Mouse (Mus musculus): Measurements from ENCODE around the gene Med9. TPM values are rescaled to one million over a fixed set of nuclear protein-coding genes. Genes with fewer than 3 reads are reported as not detected.

The Med9 gene
- 10 to 100 TPM; 24.0 to 25.5 TPM for total RNA-seq (2021)
- 24.0 and 28.1 TPM in 2 replicates for polyA plus RNA-seq (2012; rRNA removed)
- long read RNA-seq, transcript Med9-201 (2 exons, 1,920 nt), result major isoform, 44 of 63 reads
- long read RNA-seq, partial matches to known transcripts, result 0 of 63 reads
- long read RNA-seq, other reads (novel, unspliced or antisense), result 19 of 63 reads

DNA sequence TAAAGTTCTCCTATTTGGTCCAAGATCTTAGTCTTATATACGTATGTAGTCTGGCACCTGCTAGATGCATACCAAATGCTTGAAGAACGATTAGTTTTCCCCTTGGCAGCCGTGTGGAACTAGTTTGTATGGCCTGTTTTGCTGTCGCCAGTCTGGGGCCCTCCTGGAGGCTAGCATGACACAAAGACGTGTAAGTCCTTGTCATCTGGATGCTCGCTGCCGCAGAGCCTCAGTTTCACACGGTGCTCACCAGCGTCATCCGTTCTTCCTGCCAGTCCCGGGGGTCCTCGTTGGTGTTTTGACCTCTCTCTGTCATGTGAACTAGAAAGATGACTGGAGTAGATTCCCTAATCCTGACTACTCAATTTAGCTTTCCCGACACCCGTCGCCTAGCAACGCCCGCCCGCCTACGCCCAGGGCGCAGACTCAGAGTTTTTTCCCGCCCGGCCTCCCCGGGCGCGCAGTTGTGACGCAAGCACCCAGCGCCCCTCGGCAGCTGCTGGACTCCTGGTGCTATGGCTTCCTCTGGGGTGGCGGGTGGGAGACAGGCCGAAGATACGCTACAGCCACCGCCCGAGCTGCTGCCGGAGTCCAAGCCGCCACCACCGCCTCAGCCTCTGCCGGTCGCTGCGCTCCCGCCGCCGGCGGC lies at the start of gene Med9:
TSS of gene Med9 (plus strand) at position 455 of the 649 bp plus-strand sequence.
- intact Hi-C loops (cut with DNase I), result loop anchor here (5.0 kb wide), 2 partner anchors 46 to 61 kb away; no protein-coding TSS in a partner anchor
- H3K9ac ChIP-seq (ENCODE audit: low read depth, low read length), result peak within 1 kb of the TSS; percentile 91
- H3K27ac ChIP-seq, result peak within 1 kb of the TSS; percentile 86
- WGBS, result 2% methylated on average over 43 of the region's 43 CpGs
- H3K36me3 ChIP-seq (ENCODE audit: control insufficient read depth, insufficient read depth, low read length), result no peaks in the 10 kb centered on the region
- H3K4me1 ChIP-seq (ENCODE audit: control insufficient read depth, insufficient read depth, low read length), result peaks cover 1% of the 10 kb centered on the region; the same call in 1 of the 2 replicates
- peak within 1 kb of the TSS; percentile 95 for H3K4me3 ChIP-seq
- H3K79me2 ChIP-seq (replicated peaks; ENCODE audit: control insufficient read depth, insufficient read depth, low read length), result 0 out of 2 replicates have a peak, but pooled peaks cover 2% of the 10 kb centered on the region
- peak; percentile 96 to 97 for DNase-seq
- no peaks in the 10 kb centered on the region for H3K27me3 ChIP-seq (ENCODE audit: control insufficient read depth, insufficient read depth, low read length)
- TF ChIP-seq CTCF (IDR thresholded peaks at IDR 0.05) (peak; percentile 41), EP300 (IDR thresholded peaks at IDR 0.05; ENCODE audit: insufficient read depth, low read depth, low read length) (peak; percentile 35; the same call in 1 of the 2 replicates), POLR2A (IDR thresholded peaks at IDR 0.05; ENCODE audit: insufficient read depth, low read depth, low read length) (peak; percentile 53; the same call in 1 of the 2 replicates)

DNA sequence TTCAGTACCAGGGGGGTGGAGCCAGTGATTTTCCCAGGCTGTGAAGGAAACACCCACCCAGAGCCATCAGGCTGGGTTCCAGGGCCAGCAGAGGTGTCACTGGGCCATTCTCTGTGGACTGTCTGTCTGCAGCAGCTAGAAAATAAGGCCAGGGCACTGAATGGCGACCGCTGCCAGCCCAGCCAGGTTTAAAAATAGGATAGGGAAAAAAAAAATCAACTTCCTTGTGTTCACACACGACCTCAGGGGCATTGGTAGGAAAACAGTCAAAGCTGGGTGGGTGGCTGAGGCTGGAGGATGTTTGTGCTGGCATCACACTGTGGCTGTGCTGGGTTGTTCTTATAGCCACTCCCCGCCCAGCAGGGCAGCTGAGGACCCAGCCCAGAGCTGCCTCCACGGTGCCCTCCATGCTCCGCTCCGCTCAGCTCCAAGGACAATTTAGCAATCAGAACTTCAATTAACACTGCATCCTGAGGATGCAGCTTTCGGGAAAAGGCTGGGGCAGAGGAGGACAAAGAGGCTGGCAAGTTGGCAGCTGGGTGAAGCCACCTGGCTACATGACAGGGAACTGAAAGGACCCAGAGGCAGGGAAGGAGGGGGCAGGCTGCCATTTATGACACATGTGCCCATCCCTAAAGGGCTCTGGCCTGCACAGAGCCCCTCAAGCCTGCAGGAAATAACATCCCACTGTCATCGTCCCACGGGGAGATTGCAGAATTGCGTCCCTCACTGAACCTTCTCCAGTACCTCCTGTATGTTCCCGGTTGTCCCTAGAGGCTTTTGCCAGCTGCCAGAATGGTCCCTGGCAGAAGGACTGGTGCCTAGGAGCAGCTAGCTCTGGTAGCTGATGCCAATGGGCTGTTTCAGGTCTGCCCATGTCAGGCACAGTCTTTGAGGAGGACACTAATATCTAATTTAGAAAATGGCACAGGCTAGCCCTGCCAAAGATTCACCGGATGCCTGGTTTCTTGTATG lies 48.0 kb upstream of the Med9 start:
- intact Hi-C loops (cut with DNase I), result loop anchor here (2.0 to 5.0 kb wide), 2 partner anchors 47 to 65 kb away; partner anchors contain the start of genes Med9 and Rasd1
- TF ChIP-seq POLR2A (IDR thresholded peaks at IDR 0.05; ENCODE audit: insufficient read depth, low read depth, low read length) (no peak), EP300 (IDR thresholded peaks at IDR 0.05; ENCODE audit: insufficient read depth, low read depth, low read length) (no peak; the same call in 1 of the 2 replicates), CTCF (IDR thresholded peaks at IDR 0.05) (peak; percentile 22; the same call in 1 of the 2 replicates)
- H3K9ac ChIP-seq (ENCODE audit: low read depth, low read length), result no peak overlapping the region
- H3K79me2 ChIP-seq (replicated peaks; ENCODE audit: control insufficient read depth, insufficient read depth, low read length), result no peaks in the 10 kb centered on the region
- peaks cover 31% of the 10 kb centered on the region for H3K4me1 ChIP-seq (ENCODE audit: control insufficient read depth, insufficient read depth, low read length)
- peak overlapping the region; percentile 77 for H3K27ac ChIP-seq
- no peaks in the 10 kb centered on the region for H3K27me3 ChIP-seq (ENCODE audit: control insufficient read depth, insufficient read depth, low read length)
- DNase-seq, result peak; percentile 65 to 76
- WGBS, result 18% methylated on average over 13 of the region's 13 CpGs
- no peaks in the 10 kb centered on the region for H3K36me3 ChIP-seq (ENCODE audit: control insufficient read depth, insufficient read depth, low read length)
- no peak overlapping the region for H3K4me3 ChIP-seq

DNA sequence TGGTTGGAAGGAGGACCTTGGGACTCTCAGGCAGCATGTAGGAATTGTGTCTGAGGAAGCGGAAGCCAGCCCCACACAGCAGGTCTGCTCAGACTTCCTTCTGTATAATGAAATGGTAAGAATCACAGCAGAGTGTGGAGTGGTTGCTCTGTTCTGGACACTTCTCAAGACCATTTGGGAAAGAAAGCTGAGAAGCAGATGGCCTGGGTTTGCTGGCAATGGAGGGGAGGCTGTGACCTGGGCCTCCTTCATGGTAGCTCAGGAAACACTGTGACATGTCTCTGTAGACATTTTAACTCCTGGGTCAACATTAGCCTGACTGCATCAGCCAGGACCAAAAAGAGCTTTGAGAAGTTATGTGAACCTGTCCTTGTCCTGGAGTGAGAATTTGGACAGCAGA lies 47.0 kb upstream of the Med9 start:
- DNase-seq, result no peak
- WGBS, result 61% methylated on average over 1 of the region's 1 CpGs
- intact Hi-C loops (cut with DNase I), result loop anchor here (5.0 kb wide), 1 partner anchor 46 kb away; the partner anchor contains the start of gene Med9

GRCm38 (mm10) chr11:59902045-59902726 lies 45.8 kb upstream of the Med9 start:
- TF ChIP-seq POLR2A (IDR thresholded peaks at IDR 0.05; ENCODE audit: insufficient read depth, low read depth, low read length) (peak; percentile 28; the same call in 1 of the 2 replicates), EP300 (IDR thresholded peaks at IDR 0.05; ENCODE audit: insufficient read depth, low read depth, low read length) (peak; percentile 91; the same call in 1 of the 2 replicates), CTCF (IDR thresholded peaks at IDR 0.05) (no peak)
- Histone ChIP-seq H3K4me3 (no peak overlapping the region), H3K4me1 (ENCODE audit: control insufficient read depth, insufficient read depth, low read length) (peaks cover 31% of the 10 kb centered on the region), H3K27ac (peak overlapping the region; percentile 85), H3K79me2 (replicated peaks; ENCODE audit: control insufficient read depth, insufficient read depth, low read length) (no peaks in the 10 kb centered on the region), H3K27me3 (ENCODE audit: control insufficient read depth, insufficient read depth, low read length) (no peaks in the 10 kb centered on the region), H3K36me3 (ENCODE audit: control insufficient read depth, insufficient read depth, low read length) (no peaks in the 10 kb centered on the region), H3K9ac (ENCODE audit: low read depth, low read length) (peak overlapping the region; percentile 26; the same call in 1 of the 2 replicates)
- intact Hi-C loops (cut with DNase I), result loop anchor here (2.0 to 5.0 kb wide), 3 partner anchors 15 to 45 kb away; partner anchors contain the start of gene Med9
- 8% methylated on average over 8 of the region's 8 CpGs for WGBS
- DNase-seq, result peak; percentile 66 to 72

More for the DNA sequence above, 47.0 kb upstream of the Med9 start:
- Histone ChIP-seq H3K9ac (ENCODE audit: low read depth, low read length) (no peak overlapping the region), H3K27ac (peak overlapping the region; percentile 77), H3K79me2 (replicated peaks; ENCODE audit: control insufficient read depth, insufficient read depth, low read length) (no peaks in the 10 kb centered on the region), H3K27me3 (ENCODE audit: control insufficient read depth, insufficient read depth, low read length) (no peaks in the 10 kb centered on the region), H3K4me3 (no peak overlapping the region), H3K36me3 (ENCODE audit: control insufficient read depth, insufficient read depth, low read length) (no peaks in the 10 kb centered on the region), H3K4me1 (ENCODE audit: control insufficient read depth, insufficient read depth, low read length) (peaks cover 31% of the 10 kb centered on the region)
- TF ChIP-seq EP300 (IDR thresholded peaks at IDR 0.05; ENCODE audit: insufficient read depth, low read depth, low read length) (no peak), CTCF (IDR thresholded peaks at IDR 0.05) (no peak), POLR2A (IDR thresholded peaks at IDR 0.05; ENCODE audit: insufficient read depth, low read depth, low read length) (no peak)
